Mouse (Mus musculus): ENCODE measurements around the gene Cntnap4. TPM values are rescaled to one million over a fixed set of nuclear protein-coding genes. Genes with fewer than 3 reads are reported as not detected.

The Cntnap4 gene
- polyA plus RNA-seq, 1 experiment = not detected

- no peaks in the 10 kb centered on the region for H3K9me3 ChIP-seq (replicated peaks; ENCODE audit: control insufficient read depth, insufficient read depth, low read length, poor library complexity, severe bottlenecking)
- no peak for TF ChIP-seq CTCF (IDR thresholded peaks at IDR 0.05; ENCODE audit: low read depth, low read length)
- no peaks in the 10 kb centered on the region for H3K36me3 ChIP-seq (ENCODE audit: control insufficient read depth, insufficient read depth, low read length, poor library complexity, severe bottlenecking)
- no peaks in the 10 kb centered on the region for H3K4me1 ChIP-seq (ENCODE audit: control insufficient read depth, insufficient read depth, low read length)
- no peak overlapping the region for H3K4me3 ChIP-seq (ENCODE audit: low read depth, low read length)
- no peak overlapping the region for H3K9ac ChIP-seq (ENCODE audit: low read depth, poor library complexity, severe bottlenecking)
- H3K27me3 ChIP-seq (ENCODE audit: control insufficient read depth, insufficient read depth, low read length, poor library complexity, severe bottlenecking) = no peaks in the 10 kb centered on the region
- H3K27ac ChIP-seq (ENCODE audit: insufficient read depth, low read length) = no peak overlapping the region
Measured at GRCm38 (mm10) chr8:112922789-112923188, 352.9 kb downstream of the Cntnap4 start.
